Mouse (Mus musculus) hematopoietic multipotent progenitor cell, adult 10-12 weeks (in vitro differentiated cells): ENCODE measurements around the gene Rnf130. TPM values are rescaled to one million over a fixed set of nuclear protein-coding genes. Genes with fewer than 3 reads are reported as not detected.

Experiments used
- polyA plus RNA-seq: library from polyadenylated mRNA; stranded (reverse); fragments of >175 nt; gene quantifications from 2 replicates; pipeline ENCODE4 v1.2.3, GENCODE M21; 2012; ENCODE audit warnings: low replicate concordance

The Rnf130 gene
- 51.5 and 139 TPM in 2 replicates for polyA plus RNA-seq

DNA sequence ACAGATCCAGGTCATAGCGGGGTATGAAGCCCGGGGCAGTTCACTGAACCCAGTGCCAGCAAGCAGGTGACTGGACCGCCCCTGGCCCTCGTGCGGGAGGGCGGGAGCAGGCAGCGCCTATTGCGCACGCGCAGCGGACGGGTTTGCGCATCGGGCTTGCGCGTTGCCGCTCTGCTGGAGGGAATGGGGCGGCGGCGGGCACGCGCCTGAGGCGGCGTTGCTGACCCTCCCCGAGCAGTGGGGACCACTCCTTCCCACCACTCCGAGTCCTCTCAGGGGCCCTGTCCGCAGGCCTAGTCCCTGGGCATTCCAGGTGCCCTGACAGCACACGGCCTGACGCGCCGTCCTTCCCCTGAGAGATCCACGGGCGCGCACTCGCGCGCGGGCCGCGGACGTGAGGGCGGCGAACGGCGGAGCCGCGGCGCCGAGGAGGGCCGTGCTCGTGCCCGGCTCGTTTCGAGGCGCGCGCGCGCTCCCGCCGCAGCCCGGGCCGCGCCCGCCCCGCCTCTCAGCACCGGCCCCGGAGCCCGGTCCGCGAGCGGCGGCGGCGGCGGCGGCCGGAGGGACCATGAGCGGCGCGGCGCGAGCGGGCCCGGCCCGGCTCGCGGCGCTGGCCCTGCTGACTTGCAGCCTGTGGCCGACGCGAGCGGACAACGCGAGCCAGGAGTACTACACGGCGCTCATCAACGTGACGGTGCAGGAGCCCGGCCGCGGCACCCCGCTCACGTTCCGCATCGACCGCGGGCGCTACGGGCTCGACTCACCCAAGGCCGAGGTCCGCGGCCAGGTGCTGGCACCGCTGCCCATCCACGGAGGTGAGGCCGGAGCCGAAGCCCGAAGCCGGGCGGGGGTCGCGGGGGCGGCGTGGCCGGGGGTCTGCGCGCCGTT lies at the start of gene Rnf130:
Gene Rnf130, plus strand, starts transcription at position 514 of the 888 bp plus-strand sequence.

DNA sequence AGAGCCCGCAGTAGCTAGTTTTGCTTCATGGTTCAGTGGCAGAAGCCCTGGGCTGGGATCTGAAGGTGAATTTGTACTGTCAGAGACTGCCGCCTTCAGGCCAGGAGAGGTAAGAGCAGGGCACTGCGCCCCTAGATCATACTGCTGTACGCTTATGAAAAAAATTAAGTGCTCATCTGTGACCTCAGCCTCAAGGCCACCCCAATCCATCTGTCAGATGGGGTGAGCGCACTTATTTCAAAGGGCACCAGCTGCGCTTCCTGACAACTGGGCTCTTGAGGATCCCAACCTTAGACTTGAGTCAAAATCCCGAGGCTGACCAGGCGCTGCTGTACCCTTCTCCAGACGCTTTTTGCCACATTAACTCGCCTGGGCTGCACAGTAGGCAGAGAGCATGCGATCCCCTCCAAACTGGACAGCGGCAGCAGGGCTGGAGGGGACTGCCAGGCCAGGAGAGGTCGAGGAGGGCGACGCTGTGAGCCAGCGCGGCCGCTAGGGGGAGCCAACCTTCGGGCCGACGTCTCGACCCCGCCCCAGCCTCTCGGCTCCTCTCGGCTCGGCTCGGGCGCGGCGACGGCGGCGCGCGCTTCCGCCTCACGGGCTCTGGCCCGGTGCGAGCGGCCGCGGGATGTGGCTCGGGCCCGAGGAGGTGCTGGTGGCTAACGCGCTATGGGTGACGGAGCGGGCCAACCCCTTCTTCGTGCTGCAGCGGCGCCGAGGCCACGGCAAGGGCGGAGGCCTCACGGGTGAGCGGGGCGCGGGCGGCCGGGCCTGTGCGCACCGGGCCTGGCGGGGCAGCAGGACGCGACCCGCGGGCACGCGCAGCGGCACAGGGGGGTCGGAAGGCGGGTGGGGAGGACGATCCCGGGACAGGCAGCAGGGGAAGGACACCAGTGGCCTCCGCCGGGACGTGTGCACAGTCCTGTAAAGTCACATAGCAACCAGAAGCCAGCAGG lies 105.9 kb downstream of the Rnf130 start, which contains the start of gene Tbc1d9b:
Gene Tbc1d9b, plus strand, starts transcription at position 586 of the 956 bp plus-strand sequence.

Other genes starting within 250 kb of the Rnf130 start
- not detected in 2 replicates for gene Gfpt2, start 231.2 kb upstream of the Rnf130 start, polyA plus RNA-seq
- gene Mapk9, start 178.6 kb upstream of the Rnf130 start, polyA plus RNA-seq: 11.5 and 13.7 TPM in 2 replicates
- gene Rasgef1c, start 123.5 kb upstream of the Rnf130 start, polyA plus RNA-seq: 0.05 and 0.13 TPM in 2 replicates
- gene Tbc1d9b, start 106.0 kb downstream of the Rnf130 start, polyA plus RNA-seq: 44.4 and 74.4 TPM in 2 replicates
- gene Mrnip, start 149.1 kb downstream of the Rnf130 start, polyA plus RNA-seq: 1.4 and 4.4 TPM in 2 replicates
- 157 and 255 TPM in 2 replicates for gene Sqstm1, start 185.5 kb downstream of the Rnf130 start, polyA plus RNA-seq
- gene Mgat4b, start 185.5 kb downstream of the Rnf130 start, polyA plus RNA-seq: 42.8 and 75.2 TPM in 2 replicates
- gene Ltc4s, start 213.3 kb downstream of the Rnf130 start, polyA plus RNA-seq: 1.3 and 4.6 TPM in 2 replicates